Mouse (Mus musculus) MEL (cell line): Measurements from ENCODE around the gene Unc5b.

Source experiments
- CHD2 ChIP-seq: IDR thresholded peaks from 2 replicates; pipeline ENCODE4 v1.6.1; 2011; ENCODE audit warnings: low read length, improper control_type of control experiment
- CTCF ChIP-seq, 3 experiments: IDR thresholded peaks in 2 of 3; conservative IDR thresholded peaks in 1 of 3; 2 replicates each; pipeline ENCODE4 v1.5.1; 2011 to 2012; ENCODE audit warnings: low read length in 3 of 3, low read depth in 2 of 3, mild to moderate bottlenecking in 2 of 3, improper control_type of control experiment in 1 of 3, inconsistent platforms in 1 of 3, mixed read lengths in 1 of 3, moderate library complexity in 1 of 3; ENCODE audit not compliant: control insufficient read depth in 1 of 3, insufficient read depth in 1 of 3, poor library complexity in 1 of 3, severe bottlenecking in 1 of 3
- GABPA ChIP-seq: IDR thresholded peaks from 2 replicates; pipeline ENCODE4 v1.6.1; 2012; ENCODE audit warnings: low read depth, mild to moderate bottlenecking, inconsistent platforms, low read length, improper control_type of control experiment, moderate library complexity
- KAT2A ChIP-seq: conservative IDR thresholded peaks from 2 replicates; pipeline ENCODE4 v1.6.1; 2012; ENCODE audit warnings: low read depth, low read length, improper control_type of control experiment, inconsistent platforms
- MAFK ChIP-seq: IDR thresholded peaks from 2 replicates; pipeline ENCODE4 v1.6.1; 2011; ENCODE audit warnings: low read depth, mild to moderate bottlenecking, low read length, improper control_type of control experiment, borderline replicate concordance
- MAX ChIP-seq: IDR thresholded peaks from 2 replicates; pipeline ENCODE4 v1.6.1; 2011; ENCODE audit warnings: low read length, improper control_type of control experiment
- MXI1 ChIP-seq: IDR thresholded peaks from 2 replicates; pipeline ENCODE4 v1.6.1; 2011; ENCODE audit warnings: mild to moderate bottlenecking, low read depth, low read length, improper control_type of control experiment
- MYB ChIP-seq: IDR thresholded peaks from 2 replicates; pipeline ENCODE4 v1.6.1; 2011; ENCODE audit warnings: mild to moderate bottlenecking, low read depth, low read length, improper control_type of control experiment
- MYC ChIP-seq: IDR thresholded peaks from 2 replicates; pipeline ENCODE4 v1.6.1; 2011; ENCODE audit warnings: low read depth, mild to moderate bottlenecking, low read length, improper control_type of control experiment, moderate library complexity
- NRF1 ChIP-seq: IDR thresholded peaks from 2 replicates; pipeline ENCODE4 v1.6.1; 2014; ENCODE audit warnings: low read depth, mild to moderate bottlenecking, inconsistent platforms, low read length, improper control_type of control experiment, moderate library complexity; ENCODE audit not compliant: poor library complexity, insufficient read depth, severe bottlenecking
- POLR2A ChIP-seq, 2 experiments: IDR thresholded peaks; 2 replicates each; pipeline ENCODE4 v1.6.1; 2011 to 2012; ENCODE audit warnings: low read length in 2 of 2, mild to moderate bottlenecking in 2 of 2, control low read depth in 1 of 2, improper control_type of control experiment in 1 of 2, low read depth in 1 of 2, moderate library complexity in 1 of 2; ENCODE audit not compliant: control insufficient read depth in 1 of 2, insufficient read depth in 1 of 2, poor library complexity in 1 of 2
- ZMIZ1 ChIP-seq: IDR thresholded peaks from 2 replicates; pipeline ENCODE4 v1.6.1; 2012; ENCODE audit warnings: low read depth, mild to moderate bottlenecking, inconsistent platforms, low read length, improper control_type of control experiment, moderate library complexity

- no peak for TF ChIP-seq MAFK
- TF ChIP-seq POLR2A (IDR thresholded peaks at IDR 0.05; ENCODE audit: control insufficient read depth in 1 of 2, insufficient read depth in 1 of 2, low read depth in 1 of 2, low read length in 2 of 2, poor library complexity in 1 of 2) = no peak
- TF ChIP-seq ZMIZ1 = no peak
- TF ChIP-seq CTCF (IDR thresholded peaks at IDR 0.05 in 2 of 3, conservative IDR thresholded peaks at IDR 0.05 in 1 of 3; ENCODE audit: control insufficient read depth in 1 of 3, insufficient read depth in 1 of 3, low read depth in 2 of 3, low read length in 3 of 3, poor library complexity in 1 of 3, severe bottlenecking in 1 of 3) = no peak
- TF ChIP-seq MAX = no peak
- no peak for TF ChIP-seq CHD2
- TF ChIP-seq KAT2A = no peak
- TF ChIP-seq NRF1 = no peak
- TF ChIP-seq MYB = no peak
- no peak for TF ChIP-seq GABPA
- no peak for TF ChIP-seq MYC
- no peak for TF ChIP-seq MXI1
Measured at GRCm38 (mm10) chr10:60827266-60827665, 4.1 kb downstream of the Unc5b start.
